Mouse (Mus musculus): ENCODE measurements around the gene Ptch2. TPM values are rescaled to one million over a fixed set of nuclear protein-coding genes. Genes with fewer than 3 reads are reported as not detected.

The Ptch2 gene
- polyA plus RNA-seq, 1 experiment from 2014 or later: 1.3 TPM

DNA sequence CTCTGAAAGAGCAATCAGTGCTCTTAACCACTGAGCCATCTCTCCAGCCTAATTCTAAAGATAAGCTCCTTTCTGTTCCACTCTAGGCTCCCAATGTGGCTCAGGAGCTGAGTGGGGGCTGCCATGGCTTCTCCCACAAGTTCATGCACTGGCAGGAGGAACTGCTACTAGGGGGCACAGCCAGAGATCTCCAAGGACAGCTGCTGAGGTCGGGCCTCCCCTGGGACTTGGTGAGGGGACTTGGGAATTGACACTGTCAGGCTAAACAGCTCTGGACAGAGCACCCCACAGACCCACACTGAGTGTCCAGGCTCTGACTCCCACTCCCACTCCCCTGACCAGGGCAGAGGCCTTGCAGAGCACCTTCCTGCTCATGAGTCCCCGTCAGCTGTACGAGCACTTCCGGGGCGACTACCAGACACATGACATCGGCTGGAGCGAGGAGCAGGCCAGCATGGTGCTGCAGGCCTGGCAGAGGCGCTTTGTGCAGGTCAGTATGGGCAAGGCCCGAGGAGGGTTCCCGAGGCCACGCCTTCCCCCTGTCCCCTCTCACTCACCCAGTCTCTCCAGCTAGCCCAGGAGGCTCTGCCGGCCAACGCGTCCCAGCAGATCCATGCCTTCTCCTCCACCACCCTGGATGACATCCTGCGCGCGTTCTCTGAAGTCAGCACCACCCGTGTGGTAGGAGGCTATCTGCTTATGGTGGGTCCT lies 12.1 kb downstream of the Ptch2 start:
- no peak for ATAC-seq (ENCODE audit: low FRiP score, low TSS enrichment)
- no peak for TF ChIP-seq CTCF (IDR thresholded peaks at IDR 0.05; ENCODE audit: low read depth)
- no peak for TF ChIP-seq EP300 (optimal IDR thresholded peaks at IDR 0.05)

DNA sequence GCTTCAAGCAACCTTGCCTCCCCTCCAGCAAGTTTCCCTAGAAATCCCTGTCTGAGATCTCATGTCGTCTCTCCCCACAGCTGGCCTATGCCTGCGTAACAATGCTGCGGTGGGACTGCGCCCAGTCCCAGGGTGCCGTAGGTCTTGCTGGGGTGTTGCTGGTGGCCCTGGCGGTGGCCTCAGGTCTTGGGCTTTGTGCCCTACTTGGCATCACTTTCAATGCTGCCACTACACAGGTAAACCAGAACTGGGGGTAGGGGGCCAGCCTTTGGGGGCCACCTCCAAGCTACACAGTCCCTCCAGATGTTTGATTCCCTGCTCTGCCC lies 12.6 kb downstream of the Ptch2 start:
- no peaks in the 10 kb centered on the region for H3K27me3 ChIP-seq (ENCODE audit: control insufficient read depth, insufficient read depth, low read length)
- no peak overlapping the region for H3K9ac ChIP-seq (ENCODE audit: low read length)

More for the DNA sequence above, 12.1 kb downstream of the Ptch2 start:
- H3K27ac ChIP-seq (replicated peaks): no peak overlapping the region
- no peak for DNase-seq (ENCODE audit: low spot score)
- H3K4me3 ChIP-seq (ENCODE audit: low read depth, low read length): no peak overlapping the region
- WGBS: 87% methylated on average over 18 of the region's 18 CpGs
- no peak overlapping the region for H3K4me2 ChIP-seq (replicated peaks; ENCODE audit: low read depth)
- no peaks in the 10 kb centered on the region for H3K36me3 ChIP-seq (ENCODE audit: control insufficient read depth, insufficient read depth, low read length)
- H3K9me3 ChIP-seq (ENCODE audit: control insufficient read depth, low read length): no peaks in the 10 kb centered on the region
- H3K4me1 ChIP-seq (replicated peaks; ENCODE audit: control insufficient read depth, insufficient read depth): no peaks in the 10 kb centered on the region
- H3K27me3 ChIP-seq (ENCODE audit: control insufficient read depth, insufficient read depth, low read length): no peaks in the 10 kb centered on the region
- no peak overlapping the region for H3K9ac ChIP-seq (ENCODE audit: low read length)

DNA sequence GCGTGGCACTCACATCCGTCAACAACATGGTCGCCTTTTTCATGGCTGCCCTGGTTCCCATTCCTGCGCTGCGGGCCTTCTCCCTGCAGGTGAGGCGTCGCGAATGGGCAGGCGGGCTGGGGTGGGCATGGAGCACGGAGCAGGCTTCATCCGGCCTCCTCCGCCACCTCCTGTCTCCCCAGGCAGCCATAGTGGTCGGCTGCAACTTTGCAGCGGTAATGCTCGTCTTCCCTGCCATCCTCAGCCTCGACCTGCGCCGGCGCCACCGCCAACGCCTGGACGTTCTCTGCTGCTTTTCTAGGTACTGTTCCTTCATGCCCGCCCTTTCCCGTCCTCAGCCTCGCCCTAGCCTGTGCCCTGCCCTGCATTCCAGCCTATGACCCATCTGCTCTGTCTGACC lies 13.5 kb downstream of the Ptch2 start:
- Histone ChIP-seq H3K4me1 (replicated peaks; ENCODE audit: control insufficient read depth, insufficient read depth) (no peaks in the 10 kb centered on the region), H3K27ac (replicated peaks) (no peak overlapping the region), H3K4me3 (ENCODE audit: low read depth, low read length) (no peak overlapping the region), H3K9me3 (ENCODE audit: control insufficient read depth, low read length) (no peaks in the 10 kb centered on the region), H3K9ac (ENCODE audit: low read length) (no peak overlapping the region), H3K4me2 (replicated peaks; ENCODE audit: low read depth) (no peak overlapping the region), H3K36me3 (ENCODE audit: control insufficient read depth, insufficient read depth, low read length) (no peaks in the 10 kb centered on the region), H3K27me3 (ENCODE audit: control insufficient read depth, insufficient read depth, low read length) (no peaks in the 10 kb centered on the region)
- 88% methylated on average over 25 of the region's 25 CpGs for WGBS
- no peak for DNase-seq (ENCODE audit: low spot score)
- ATAC-seq (ENCODE audit: low FRiP score, low TSS enrichment): no peak
- TF ChIP-seq EP300 (optimal IDR thresholded peaks at IDR 0.05) (no peak), CTCF (IDR thresholded peaks at IDR 0.05; ENCODE audit: low read depth) (no peak)

More for the DNA sequence above, 12.6 kb downstream of the Ptch2 start:
- Histone ChIP-seq H3K36me3 (ENCODE audit: control insufficient read depth, insufficient read depth, low read length) (no peaks in the 10 kb centered on the region), H3K9me3 (ENCODE audit: control insufficient read depth, low read length) (no peaks in the 10 kb centered on the region), H3K4me1 (replicated peaks; ENCODE audit: control insufficient read depth, insufficient read depth) (no peaks in the 10 kb centered on the region), H3K4me3 (ENCODE audit: low read depth, low read length) (no peak overlapping the region), H3K27ac (replicated peaks) (no peak overlapping the region), H3K4me2 (replicated peaks; ENCODE audit: low read depth) (no peak overlapping the region)
- no peak for TF ChIP-seq EP300 (optimal IDR thresholded peaks at IDR 0.05)
- no peak for TF ChIP-seq CTCF (IDR thresholded peaks at IDR 0.05; ENCODE audit: low read depth)
- no peak for DNase-seq (ENCODE audit: low spot score)
- WGBS: 92% methylated on average over 6 of the region's 6 CpGs
- ATAC-seq (ENCODE audit: low FRiP score, low TSS enrichment): no peak

DNA sequence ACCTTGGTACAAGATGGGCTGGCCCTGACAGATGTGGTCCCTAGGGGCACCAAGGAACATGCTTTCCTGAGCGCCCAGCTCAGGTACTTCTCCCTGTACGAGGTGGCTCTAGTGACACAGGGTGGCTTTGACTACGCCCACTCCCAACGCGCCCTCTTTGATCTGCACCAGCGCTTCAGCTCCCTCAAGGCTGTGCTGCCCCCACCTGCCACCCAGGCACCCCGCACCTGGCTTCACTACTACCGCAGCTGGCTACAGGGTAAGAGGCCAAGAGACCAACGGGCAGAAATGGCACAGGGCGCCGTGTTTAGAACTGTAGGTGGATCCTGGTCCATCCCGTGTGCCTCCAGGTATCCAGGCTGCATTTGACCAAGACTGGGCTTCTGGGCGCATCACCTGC lies 14.4 kb downstream of the Ptch2 start:
- no peak overlapping the region for H3K4me2 ChIP-seq (replicated peaks; ENCODE audit: low read depth)
- H3K9me3 ChIP-seq (ENCODE audit: control insufficient read depth, low read length): no peaks in the 10 kb centered on the region
- no peak overlapping the region for H3K9ac ChIP-seq (ENCODE audit: low read length)
- ATAC-seq (ENCODE audit: low FRiP score, low TSS enrichment) (no peak), DNase-seq (ENCODE audit: low spot score) (no peak)
- H3K27ac ChIP-seq (replicated peaks): no peak overlapping the region
- no peaks in the 10 kb centered on the region for H3K4me1 ChIP-seq (replicated peaks; ENCODE audit: control insufficient read depth, insufficient read depth)
- 94% methylated on average over 13 of the region's 13 CpGs for WGBS
- H3K4me3 ChIP-seq (ENCODE audit: low read depth, low read length): no peak overlapping the region
- TF ChIP-seq CTCF (IDR thresholded peaks at IDR 0.05; ENCODE audit: low read depth) (no peak), EP300 (optimal IDR thresholded peaks at IDR 0.05) (no peak)
- H3K36me3 ChIP-seq (ENCODE audit: control insufficient read depth, insufficient read depth, low read length): no peaks in the 10 kb centered on the region
- H3K27me3 ChIP-seq (ENCODE audit: control insufficient read depth, insufficient read depth, low read length): no peaks in the 10 kb centered on the region

DNA sequence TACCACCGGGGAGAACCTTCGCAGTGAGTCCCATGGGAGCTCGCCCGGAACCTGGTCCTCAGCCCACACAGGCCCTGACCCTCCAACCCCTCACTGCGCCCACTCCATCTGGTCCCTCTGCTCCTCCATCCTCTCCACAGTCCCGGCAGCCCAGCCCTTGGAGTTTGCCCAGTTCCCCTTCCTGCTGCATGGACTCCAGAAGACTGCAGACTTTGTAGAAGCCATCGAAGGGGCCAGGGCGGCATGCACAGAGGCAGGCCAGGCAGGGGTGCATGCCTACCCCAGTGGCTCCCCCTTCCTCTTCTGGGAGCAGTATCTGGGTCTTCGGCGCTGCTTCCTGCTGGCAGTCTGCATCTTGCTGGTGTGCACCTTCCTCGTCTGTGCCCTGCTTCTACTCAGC lies 15.1 kb downstream of the Ptch2 start:
- Histone ChIP-seq H3K36me3 (ENCODE audit: control insufficient read depth, insufficient read depth, low read length) (no peaks in the 10 kb centered on the region), H3K27ac (replicated peaks) (no peak overlapping the region), H3K4me3 (ENCODE audit: low read depth, low read length) (no peak overlapping the region), H3K4me2 (replicated peaks; ENCODE audit: low read depth) (no peak overlapping the region), H3K27me3 (ENCODE audit: control insufficient read depth, insufficient read depth, low read length) (no peaks in the 10 kb centered on the region), H3K4me1 (replicated peaks; ENCODE audit: control insufficient read depth, insufficient read depth) (no peaks in the 10 kb centered on the region), H3K9me3 (ENCODE audit: control insufficient read depth, low read length) (no peaks in the 10 kb centered on the region), H3K9ac (ENCODE audit: low read length) (no peak overlapping the region)
- ATAC-seq (ENCODE audit: low FRiP score, low TSS enrichment) (no peak), DNase-seq (ENCODE audit: low spot score) (no peak)
- 97% methylated on average over 11 of the region's 11 CpGs for WGBS
- no peak for TF ChIP-seq EP300 (optimal IDR thresholded peaks at IDR 0.05)
- TF ChIP-seq CTCF (IDR thresholded peaks at IDR 0.05; ENCODE audit: low read depth): no peak

DNA sequence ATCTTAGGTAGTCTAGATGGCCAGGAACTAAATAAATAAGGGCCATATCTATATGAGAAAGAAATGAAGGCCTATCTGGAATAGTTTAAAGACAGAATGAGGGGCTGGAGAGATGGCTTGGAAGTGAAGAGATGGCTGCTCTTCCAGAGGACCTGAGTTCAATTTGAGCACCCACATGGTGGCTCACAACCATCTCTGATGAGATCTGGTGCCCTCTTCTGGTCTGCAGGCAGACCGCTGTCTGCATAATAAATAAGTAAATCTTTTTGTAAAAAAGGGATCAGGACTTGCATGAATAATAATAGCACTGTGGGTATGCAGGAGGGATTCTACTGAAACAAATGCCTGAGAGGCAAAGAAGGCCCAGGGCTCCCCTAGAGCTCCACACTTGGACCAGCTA lies 17.4 kb downstream of the Ptch2 start:
- Histone ChIP-seq H3K9me3 (ENCODE audit: control insufficient read depth, low read length) (no peaks in the 10 kb centered on the region), H3K27me3 (ENCODE audit: control insufficient read depth, insufficient read depth, low read length) (no peaks in the 10 kb centered on the region), H3K36me3 (ENCODE audit: control insufficient read depth, insufficient read depth, low read length) (no peaks in the 10 kb centered on the region), H3K4me3 (ENCODE audit: low read depth, low read length) (no peak overlapping the region), H3K4me2 (replicated peaks; ENCODE audit: low read depth) (no peak overlapping the region), H3K9ac (ENCODE audit: low read length) (no peak overlapping the region), H3K4me1 (replicated peaks; ENCODE audit: control insufficient read depth, insufficient read depth) (no peaks in the 10 kb centered on the region), H3K27ac (replicated peaks) (no peak overlapping the region)
- TF ChIP-seq EP300 (optimal IDR thresholded peaks at IDR 0.05) (no peak), CTCF (IDR thresholded peaks at IDR 0.05; ENCODE audit: low read depth) (peak; percentile 29)
- WGBS: 83% methylated on average over 1 of the region's 1 CpGs
- ATAC-seq (ENCODE audit: low FRiP score, low TSS enrichment) (no peak), DNase-seq (ENCODE audit: low spot score) (no peak)

Data from stomach, postnatal 0 days (tissue).